Mouse (Mus musculus) kidney, adult 10 weeks (tissue): ENCODE measurements around the gene Tspyl3. TPM values are rescaled to one million over a fixed set of nuclear protein-coding genes. Genes with fewer than 3 reads are reported as not detected.

Experiments
- polyA plus RNA-seq: library from polyadenylated mRNA; stranded (reverse); fragments of 350-450 nt; fragmentation: Illumina TruSeq; extraction: RNeasy Lipid Tissue Mini Kit (QIAGEN cat#74804); gene quantifications from one replicate; pipeline ENCODE4 v1.2.3, GENCODE M21; 2014; ENCODE audit warnings: low read depth, low replicate concordance

Gene Tspyl3
- 0.44 TPM for polyA plus RNA-seq

GRCm38 (mm10) chr2:153224946-153225594, at the start of gene Tspyl3:
Gene Tspyl3 (minus strand): TSS chr2:153225441.

GRCm38 (mm10) chr2:153241250-153242014, 16.2 kb upstream of the Tspyl3 start, which contains the start of the genes Plagl2 and Pofut1:
Gene Plagl2 (minus strand): TSS chr2:153241426.
Gene Pofut1 (plus strand): TSS chr2:153241533.

Other genes with a start within 250 kb of the Tspyl3 start
- gene Pdrg1, start 210.0 kb downstream of the Tspyl3 start, polyA plus RNA-seq: 54.2 TPM
- gene Xkr7, start 193.6 kb downstream of the Tspyl3 start, polyA plus RNA-seq: not detected
- 1.1 TPM for gene Ccm2l, start 159.5 kb downstream of the Tspyl3 start, polyA plus RNA-seq
- gene Hck, start 117.0 kb downstream of the Tspyl3 start, polyA plus RNA-seq: not detected
- gene Tm9sf4, start 64.1 kb downstream of the Tspyl3 start, polyA plus RNA-seq: 23.7 TPM
- 3.4 TPM for gene Plagl2, start 16.0 kb upstream of the Tspyl3 start, polyA plus RNA-seq
- gene Pofut1, start 16.1 kb upstream of the Tspyl3 start, polyA plus RNA-seq: 7.3 TPM
- gene Kif3b, start 66.0 kb upstream of the Tspyl3 start, polyA plus RNA-seq: 17.1 TPM
- 13.2 TPM for gene Asxl1, start 120.4 kb upstream of the Tspyl3 start, polyA plus RNA-seq